Mouse (Mus musculus): ENCODE results near the gene Tut4.

DNA sequence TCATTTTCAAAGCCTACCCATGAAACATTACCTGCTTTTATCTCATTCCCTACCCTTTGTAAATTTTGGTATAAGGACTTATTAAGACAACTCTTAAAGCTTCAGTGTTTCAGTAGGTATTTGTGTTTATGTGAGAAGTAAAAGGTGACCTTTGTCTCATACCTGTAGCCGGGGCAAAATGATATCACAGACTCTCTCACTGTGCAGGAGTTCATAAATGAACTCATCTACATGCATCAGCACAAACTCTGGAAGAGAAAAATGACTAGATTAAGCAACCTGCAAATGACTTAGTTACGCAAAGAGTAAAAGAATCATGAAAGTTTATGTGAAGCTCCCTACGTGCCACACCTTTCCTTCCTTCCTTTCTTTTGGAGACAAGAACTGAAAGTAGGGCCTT lies 113.4 kb downstream of the Tut4 start:
- TF ChIP-seq CTCF (IDR thresholded peaks at IDR 0.05; ENCODE audit: extremely low read depth, insufficient read depth, insufficient read length, insufficient replicate concordance) (no peak), POLR2A (IDR thresholded peaks at IDR 0.05; ENCODE audit: low read depth, low read length) (no peak)

All from spleen, adult 2 months (tissue).